Mouse (Mus musculus) layer of hippocampus, postnatal 36 days (tissue): ENCODE data around the gene Eng. TPM values are rescaled to one million over a fixed set of nuclear protein-coding genes. Genes with fewer than 3 reads are reported as not detected.

Experiments used
- DNase-seq, 2 experiments: peaks; one replicate each; pipeline ENCODE4 v3.0.0; 2022
- total RNA-seq, 2 experiments: library from RNA; stranded (reverse); gene quantifications; 2 replicates each; pipeline ENCODE4 v1.2.3; 2021

Gene Eng
- total RNA-seq, 2 experiments from 2014 or later, result 18.9 to 19.2 TPM

DNA sequence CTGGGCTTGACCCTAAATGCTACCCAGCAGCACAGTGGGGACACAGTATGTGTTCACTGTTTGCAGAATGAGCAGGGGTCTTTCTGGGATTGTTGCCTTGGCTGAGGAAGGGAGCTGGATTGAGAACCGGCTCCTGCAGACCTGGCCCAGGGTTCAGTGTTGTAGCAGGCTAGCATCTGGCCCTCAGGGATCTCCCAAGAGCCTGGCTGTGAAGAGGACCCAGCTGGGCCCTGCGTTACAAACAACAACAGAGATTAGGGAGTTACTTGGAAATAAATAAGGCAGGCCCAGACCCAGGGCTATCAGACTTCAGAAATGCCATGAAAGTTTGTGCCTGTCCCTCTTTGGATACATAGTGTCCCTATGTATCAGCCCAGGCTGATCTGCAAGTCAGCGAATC is 748 bp upstream of the Eng start:
- no peak for DNase-seq

DNA sequence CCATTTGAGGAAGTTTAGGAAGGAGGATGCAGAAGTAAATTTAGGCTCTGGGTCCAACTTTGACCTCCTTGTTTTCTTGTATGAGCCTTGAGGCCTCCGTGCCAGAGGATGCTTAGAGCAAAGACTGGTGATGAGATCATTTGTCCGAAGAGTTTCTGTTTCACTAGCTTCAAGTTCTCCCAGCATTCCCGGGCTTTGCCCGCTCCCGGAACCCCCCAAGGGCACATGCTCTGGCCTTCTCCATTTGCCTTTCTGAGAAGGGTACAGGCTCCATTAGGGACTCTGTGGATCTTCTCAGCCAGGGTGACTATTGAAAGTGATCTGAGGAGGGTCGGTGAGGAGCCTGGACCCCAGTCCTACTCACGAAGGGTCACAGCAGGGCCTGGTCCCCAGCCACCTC is 971 bp downstream of the Eng start:
- no peak for DNase-seq

DNA sequence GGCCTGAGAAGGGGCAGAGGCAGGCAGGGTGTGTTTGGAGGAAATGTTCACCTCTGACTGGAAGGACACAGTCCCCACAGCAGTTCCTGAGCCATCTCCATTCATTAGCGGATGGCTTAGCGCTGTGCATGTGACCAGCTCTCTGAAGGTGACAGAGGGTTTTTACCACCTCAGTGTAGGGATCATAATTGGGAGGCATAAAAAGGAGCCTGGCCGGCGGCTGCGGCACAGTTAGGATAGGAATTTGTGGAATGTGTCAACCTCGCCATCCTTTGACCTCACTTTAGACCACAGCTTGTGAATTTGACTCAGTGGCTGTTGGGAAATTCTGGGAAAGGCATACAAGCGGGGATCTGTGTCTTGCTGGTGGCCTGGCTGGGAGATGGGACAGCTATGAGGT is 7.4 kb downstream of the Eng start:
- DNase-seq, result no peak

DNA sequence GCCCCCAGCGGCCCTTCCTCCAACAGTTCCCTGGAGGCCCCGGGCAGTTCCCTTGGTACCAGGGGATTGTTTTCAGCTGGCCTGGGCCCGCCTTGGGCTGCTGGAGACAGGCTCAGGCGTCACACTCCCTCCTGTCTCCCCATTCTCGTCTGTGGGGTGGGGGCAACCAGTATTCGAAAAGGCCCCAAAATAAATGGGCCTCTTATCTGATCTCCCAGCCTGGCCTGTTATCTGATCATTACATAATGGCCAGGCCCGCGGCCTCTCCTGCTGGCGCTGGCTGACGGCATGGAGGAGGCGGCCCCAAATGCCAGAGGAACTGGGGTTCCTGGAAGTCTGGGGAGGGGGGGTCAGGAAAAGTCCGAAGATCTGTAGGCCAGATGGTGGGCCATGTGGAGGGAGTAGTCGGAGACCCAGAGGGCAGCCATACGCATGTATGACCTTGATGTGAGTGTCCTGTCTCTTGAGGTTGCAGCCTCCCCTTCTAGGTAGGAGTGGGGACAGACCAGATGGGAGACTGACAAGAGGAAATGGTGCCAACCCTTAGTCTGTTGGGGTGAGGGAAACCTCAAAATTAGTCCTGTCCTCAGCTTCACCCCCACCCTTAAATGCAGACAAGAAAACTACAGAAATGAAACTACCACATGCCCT is 8.5 kb downstream of the Eng start:
- no peak for DNase-seq

DNA sequence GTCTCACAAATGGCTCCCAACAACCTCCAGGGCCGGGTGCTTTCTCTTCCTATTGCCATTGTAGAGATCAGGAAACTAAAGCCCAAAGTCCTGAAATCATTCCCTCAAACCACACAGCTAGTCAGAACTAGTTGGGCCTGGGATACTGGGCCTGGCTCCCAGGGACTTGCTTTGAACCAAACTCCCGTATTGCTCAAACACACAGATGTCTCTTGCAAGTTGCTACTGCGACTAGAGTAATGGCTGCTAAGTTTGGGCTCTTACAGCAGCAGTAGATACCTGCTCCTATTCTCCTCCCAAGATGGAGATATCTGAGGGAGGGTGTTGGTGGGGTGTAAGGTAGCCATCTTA is 9.0 kb downstream of the Eng start:
- no peak for DNase-seq

DNA sequence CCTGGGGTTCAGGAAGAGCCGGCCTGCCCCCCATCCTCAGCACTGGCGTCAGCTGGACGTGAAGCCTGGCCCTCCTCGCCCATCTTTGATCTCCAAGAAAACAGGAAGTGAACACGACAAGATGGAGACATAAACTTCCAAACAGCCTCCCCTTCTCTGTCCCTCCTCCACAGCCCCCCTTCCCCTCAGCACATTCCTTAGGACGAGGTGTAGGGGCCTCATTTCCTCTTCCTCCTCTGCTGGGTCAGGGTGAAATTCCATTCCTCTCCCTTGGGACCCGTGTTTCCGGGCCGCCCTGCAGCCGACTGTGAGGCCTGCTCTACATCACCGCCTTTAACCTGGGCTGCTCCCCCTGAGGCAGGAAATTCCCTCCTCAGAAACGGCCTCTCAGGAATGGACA is 9.4 kb downstream of the Eng start:
- DNase-seq, result no peak

DNA sequence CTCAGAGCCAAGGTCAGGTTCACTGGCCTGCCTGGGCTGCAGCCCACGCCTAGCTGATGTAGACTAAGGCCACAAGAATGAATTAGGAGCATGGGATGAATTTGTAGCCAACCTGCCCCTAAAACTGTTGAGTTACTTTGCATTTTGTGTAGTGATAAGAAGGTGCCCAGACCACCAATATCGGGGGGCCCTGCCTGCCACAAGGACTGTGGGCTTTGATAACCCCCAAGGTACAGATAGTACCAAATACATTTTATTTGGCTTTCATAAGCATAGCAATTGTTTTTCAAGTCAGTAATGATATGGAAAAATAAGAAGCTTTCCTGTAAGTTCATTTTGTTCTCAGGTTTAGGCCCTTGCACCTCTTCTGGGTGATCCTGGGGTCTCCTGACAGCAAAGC is 12.5 kb downstream of the Eng start:
- DNase-seq, result no peak

DNA sequence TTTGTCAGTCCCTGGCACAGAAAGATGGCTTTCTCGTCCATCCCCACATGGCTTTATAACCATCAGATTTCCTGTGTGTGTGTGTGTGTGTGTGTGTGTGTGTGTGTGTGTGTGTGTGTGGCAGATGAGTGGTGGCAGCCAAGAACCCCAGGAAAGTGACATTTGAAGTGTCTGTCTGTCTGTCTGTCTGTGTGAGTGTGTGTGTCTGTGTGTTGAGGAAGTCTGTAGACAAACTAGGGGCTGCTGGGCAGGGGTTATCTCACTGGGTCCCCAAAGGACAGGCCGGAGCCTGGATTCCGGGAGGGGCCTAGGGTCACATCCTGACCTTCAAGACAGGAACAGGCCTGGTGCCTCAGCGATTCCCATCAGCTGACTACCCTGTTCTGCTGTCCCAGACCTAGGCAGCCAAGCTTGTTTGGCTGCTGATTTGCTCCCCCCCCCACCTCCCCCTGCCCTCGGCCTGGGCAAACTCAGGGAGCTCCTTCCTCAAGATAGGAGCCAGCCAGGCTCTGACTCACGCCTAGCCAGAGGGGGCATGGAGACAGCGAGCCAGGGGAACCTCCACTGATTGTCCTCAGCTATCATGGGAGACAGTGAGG is 15.2 kb downstream of the Eng start:
- DNase-seq, result no peak

DNA sequence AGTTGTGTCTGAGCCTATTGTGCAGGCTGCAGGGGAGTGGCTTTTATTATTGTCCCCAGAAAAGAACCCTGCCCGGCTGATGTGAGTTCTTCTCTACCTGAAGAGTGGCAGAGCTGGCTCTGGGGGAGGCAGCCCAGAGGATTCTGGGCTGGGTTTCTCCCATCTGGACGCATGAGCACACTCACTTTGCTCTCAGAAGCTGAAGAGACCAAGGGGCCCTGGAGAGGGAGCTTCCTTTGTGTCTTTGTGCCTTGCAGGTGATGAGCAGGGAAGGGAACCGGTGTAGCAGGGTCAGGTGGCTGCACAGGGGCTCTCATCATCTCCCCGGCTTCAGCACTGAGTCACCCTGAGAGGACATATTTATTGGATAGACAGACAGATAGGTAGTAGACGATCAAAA is 15.9 kb downstream of the Eng start:
- DNase-seq, result no peak

DNA sequence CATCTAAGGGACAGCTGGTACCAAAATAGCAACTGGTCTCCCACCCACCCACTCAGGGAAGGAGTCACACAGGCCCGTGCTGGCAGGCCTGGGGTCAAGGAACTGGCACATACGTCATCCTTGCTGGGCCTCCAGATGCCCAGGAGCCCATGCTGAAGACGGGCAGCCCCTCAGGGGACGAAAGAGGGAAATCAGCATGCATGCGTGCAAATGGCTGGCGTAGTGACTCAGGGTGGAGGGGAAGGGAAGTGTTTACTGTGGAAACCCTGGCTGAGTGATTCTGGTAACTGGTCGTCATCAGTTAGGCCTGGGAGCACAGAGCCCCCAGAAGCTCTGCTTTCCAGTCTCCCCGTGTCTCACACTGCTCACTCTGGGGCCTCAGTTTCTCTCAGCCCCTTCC is 18.9 kb downstream of the Eng start:
- DNase-seq, result no peak

DNA sequence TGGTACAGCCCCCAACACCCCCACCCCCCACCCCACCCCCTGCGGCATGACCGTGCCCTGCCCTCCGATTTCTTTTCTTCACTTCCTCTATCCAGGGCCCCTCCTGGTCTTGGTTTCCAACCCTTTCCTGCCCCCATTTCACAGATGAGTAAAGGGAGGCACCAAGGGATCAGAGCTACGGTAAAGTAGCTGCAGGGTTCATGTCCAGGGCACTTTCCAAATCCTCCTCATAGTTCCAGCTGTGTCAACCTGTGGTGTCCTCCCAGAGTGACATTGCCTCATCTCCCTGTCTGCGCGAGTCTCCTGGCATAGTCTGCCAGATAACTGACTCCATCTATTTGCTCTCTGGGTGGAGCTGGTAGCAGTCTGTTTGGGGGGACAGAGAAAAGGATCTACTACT is 19.5 kb downstream of the Eng start:
- DNase-seq, result no peak

DNA sequence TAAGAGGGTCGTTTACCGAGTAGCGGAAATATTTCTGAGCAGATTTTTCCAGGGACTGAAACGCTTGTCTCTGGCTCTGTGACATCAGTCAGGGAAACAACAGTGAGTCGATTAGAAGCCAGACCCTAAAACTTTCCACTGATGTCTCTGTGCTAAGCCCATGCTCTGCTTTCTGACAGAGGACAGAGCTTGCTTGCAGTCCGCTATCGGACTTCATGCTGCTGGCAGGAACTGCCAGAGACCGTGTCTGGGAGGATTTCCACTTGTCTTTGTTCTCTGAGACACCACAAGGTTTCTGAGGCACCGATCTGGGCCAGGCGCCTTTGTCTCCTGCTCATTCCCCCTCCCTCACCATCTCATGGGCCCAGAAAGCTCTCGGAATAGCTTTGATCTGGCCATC is 21.4 kb downstream of the Eng start:
- no peak for DNase-seq

DNA sequence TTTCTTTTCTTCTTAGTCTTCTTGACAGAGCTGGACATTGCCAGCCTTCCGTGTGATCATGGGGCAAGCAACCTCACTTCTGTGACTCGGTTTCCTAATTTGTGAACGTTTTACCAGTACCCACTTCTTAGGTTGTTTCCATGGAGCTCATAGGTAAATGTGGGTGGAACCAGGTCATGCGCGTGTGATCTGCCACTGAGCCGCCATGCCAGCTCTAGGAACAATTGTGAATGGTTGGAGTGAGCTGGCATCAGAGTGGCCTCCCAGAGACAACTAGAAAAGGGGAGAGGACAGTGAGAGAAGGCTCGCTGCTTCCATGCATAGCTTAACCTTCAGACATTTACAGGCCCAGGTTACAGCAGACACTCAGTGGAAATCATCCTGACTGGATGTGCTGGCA is 21.8 kb downstream of the Eng start:
- no peak for DNase-seq

DNA sequence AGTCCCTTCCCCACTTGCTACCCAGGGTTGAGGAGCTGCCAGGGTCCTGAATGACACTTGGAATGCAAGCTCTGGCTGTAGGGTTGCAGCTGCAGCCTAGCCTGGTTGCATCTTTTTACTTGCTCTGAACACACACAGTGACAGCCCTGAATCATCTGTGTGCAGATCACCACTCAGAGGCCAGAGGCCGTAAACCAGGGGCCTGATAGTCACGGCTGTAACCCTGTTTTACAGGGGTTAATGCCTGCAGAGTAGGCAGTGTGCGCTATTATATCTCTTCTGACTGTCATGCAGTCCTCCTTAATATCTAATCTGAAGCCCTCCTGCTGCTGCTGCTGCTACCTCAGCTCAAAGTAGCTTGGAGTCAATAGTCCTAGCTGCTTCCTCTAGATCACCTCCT is 23.5 kb downstream of the Eng start:
- no peak for DNase-seq

DNA sequence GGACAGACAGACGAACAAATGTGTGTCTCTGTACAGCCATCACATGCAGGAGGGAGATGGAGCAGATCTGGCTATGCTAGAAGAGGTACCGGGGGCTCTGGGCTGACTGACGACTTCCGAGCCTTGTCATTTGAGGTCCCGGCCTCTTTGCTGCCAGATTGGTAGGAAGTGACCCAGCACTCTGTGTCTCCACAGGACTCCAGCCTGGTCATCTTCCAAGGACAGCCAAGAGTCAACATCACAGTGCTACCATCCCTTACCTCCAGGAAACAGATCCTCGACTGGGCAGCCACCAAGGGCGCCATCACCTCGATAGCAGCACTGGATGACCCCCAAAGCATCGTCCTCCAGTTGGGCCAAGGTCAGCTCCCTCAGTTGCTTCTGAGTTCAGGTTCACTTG is 24.8 kb downstream of the Eng start:
- no peak for DNase-seq

DNA sequence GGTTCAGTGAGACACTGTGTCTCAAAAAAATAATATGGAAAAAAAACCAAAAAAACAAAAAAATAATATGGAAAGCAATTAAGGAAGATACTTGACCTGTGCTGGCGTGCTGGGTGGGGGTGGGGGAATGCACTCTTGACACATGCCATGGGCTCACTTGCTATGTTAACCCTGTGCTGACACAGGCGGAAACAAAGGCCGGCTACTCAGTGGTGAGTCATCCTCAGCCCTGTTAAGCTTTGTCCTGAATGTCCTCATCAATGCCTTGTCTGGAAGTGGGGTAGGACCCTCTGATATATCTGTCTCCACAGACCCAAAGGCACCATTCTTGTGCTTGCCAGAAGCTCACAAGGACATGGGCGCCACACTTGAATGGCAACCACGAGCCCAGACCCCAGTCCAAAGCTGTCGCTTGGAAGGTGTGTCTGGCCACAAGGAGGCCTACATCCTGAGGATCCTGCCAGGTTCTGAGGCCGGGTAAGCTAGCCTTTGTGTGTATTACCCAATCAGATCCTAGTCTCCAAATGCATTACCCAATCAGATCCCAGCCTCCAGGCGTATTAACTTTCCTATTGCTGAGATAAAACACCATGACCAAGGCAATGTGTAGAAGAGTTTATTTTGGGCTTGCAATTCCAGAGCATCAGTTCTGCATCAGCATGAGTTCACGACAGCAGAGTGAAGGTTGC is 25.7 kb downstream of the Eng start:
- no peak for DNase-seq

DNA sequence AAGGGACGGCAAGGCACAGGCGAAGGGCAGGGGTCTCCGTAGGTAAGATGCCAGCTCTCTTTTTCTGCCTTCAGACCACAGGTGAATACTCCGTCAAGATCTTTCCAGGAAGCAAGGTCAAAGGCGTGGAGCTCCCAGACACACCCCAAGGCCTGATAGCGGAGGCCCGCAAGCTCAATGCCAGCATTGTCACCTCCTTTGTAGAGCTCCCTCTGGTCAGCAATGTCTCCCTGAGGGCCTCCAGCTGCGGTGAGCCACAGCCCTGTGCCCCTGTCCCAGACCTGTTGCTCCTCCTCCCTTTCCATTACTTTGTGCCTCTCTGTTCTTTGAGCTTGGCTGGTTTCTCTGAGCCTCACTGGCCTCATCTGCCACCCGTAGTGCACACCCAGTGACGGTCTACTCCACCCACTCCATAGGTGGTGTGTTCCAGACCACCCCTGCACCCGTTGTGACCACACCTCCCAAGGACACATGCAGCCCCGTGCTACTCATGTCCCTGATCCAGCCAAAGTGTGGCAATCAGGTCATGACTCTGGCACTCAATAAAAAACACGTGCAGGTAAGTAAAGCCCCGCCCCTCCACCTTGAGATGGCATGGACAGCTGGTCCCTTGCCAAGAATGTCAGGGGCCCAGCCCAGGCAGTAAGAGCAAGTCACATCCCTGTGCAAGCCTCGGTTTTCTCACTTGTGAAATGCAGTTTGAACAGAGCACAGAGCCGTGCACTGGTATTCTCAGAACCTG is 27.0 kb downstream of the Eng start:
- DNase-seq, result no peak

DNA sequence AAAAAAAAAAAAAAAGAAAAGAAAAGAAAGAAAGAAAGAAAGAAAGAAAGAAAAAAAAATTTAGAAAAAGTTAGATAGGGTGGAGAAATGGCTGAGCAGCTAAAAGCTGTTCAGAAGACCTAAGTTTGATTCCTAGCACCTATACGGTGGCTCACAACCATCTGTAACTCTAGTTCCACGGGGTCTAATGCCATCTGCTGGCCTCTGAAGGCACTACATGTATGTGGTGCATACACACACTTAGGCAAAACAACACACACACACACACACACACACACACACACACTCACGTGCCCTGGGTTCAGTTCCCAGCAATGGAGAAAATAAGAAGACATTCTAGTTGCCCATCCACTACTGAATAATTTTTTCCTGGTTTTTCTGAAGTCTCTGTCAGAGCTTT is 30.4 kb downstream of the Eng start:
- DNase-seq, result no peak

DNA sequence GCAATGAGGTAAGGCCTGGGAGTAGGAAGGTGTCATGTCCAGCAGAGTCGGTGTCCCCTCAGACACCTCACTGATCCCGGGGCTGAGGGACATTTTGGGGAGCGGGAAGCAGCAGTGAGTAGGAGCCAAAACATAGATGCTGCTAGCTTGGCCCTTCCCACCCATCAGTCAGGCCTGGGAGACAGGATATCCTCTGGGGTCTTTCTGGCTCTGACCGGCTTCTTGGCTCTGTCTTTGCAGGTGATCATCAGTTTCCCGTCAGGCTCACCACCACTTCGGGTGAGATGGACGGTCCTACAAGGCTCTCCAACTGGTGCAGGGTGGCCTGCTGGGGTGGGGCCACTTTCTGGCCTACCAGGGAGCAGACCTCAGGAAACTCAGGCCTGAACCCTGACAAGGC is 31.3 kb downstream of the Eng start:
- DNase-seq, result no peak

DNA sequence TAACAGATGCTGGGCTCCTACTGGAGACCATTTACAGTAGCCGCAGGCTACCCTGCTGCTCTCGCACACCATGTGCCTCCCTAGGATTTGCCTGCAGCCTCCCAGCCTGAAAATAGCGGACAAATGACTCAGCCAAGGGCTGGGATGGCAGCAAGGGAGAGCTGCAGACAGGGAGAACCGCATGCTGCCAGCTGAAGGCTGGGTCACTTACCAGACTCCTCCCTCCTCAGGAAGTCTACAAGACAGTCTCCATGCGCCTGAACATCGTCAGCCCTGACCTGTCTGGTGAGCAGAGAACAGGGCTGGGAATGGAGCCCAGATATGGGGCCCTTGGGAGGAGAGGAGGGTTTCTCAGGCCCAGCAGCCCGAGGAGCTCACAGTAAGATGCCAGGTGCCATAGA is 33.7 kb downstream of the Eng start:
- peak in 1 of 2 experiments; percentile 31 for DNase-seq

DNA sequence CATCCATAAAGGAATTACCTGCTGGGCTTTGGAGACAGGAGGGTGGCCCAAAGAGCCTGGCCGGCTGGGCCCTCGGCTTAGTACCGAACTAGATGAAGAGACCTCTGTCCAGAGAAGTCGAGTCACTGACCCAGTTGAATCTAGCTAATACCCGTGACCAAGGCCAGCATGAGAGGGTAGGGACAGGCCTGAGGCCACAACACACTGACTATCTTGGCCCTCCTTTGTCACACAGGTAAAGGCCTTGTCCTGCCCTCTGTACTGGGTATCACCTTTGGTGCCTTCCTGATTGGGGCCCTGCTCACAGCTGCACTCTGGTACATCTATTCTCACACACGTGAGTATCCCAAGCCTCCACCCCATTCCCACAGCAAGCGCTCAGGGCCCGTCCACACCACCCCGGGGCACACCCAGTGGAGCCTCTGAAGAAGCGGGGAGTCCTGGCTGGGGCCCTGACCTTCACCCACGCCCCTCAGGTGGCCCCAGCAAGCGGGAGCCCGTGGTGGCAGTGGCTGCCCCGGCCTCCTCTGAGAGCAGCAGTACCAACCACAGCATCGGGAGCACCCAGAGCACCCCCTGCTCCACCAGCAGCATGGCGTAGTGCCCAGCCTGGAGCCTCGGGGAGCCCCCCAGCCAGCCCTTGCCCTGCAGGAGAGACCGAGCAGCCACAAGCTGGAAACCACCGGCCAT is 34.7 kb downstream of the Eng start:
- DNase-seq, result no peak

DNA sequence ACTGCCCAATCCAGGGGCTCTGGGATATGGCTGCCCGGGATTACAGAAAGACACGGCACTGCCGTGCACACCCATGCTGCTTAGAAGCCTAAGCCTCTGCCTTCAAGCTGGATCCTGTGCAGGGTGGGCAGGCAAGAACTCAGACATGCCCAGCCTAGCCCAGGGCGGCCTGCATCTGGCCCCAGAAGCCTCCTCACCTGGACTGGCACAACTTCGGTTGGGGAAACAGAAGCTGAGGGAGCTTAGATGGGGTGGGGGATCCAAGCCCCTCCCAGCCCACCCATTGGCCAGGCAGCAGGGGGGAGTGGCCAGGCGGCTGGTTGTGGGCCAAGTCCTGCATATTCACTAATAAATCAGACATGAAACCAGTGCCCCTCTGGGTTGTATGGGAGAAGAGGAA is 35.4 kb downstream of the Eng start:
- DNase-seq, result no peak
